Mouse (Mus musculus) liver, embryonic 18 days (tissue): ENCODE data around the gene Agps. TPM values are rescaled to one million over a fixed set of nuclear protein-coding genes. Genes with fewer than 3 reads are reported as not detected.

Experiments
- polyA plus RNA-seq: library from polyadenylated mRNA; depleted of rRNA; stranded (reverse); fragments of >200 nt; gene quantifications from 2 replicates; pipeline ENCODE4 v1.2.3, GENCODE M21; 2012; rRNA removed

Agps gene
- 5.5 and 6.6 TPM in 2 replicates for polyA plus RNA-seq

GRCm38 (mm10) chr2:75831881-75832633 lies at the start of gene Agps:
Agps (plus strand) TSS chr2:75832177.

GRCm38 (mm10) chr2:75938117-75939063 lies 106.4 kb downstream of the Agps start, which contains the start of gene Ttc30b:
Ttc30b (minus strand) TSS chr2:75938585.

DNA sequence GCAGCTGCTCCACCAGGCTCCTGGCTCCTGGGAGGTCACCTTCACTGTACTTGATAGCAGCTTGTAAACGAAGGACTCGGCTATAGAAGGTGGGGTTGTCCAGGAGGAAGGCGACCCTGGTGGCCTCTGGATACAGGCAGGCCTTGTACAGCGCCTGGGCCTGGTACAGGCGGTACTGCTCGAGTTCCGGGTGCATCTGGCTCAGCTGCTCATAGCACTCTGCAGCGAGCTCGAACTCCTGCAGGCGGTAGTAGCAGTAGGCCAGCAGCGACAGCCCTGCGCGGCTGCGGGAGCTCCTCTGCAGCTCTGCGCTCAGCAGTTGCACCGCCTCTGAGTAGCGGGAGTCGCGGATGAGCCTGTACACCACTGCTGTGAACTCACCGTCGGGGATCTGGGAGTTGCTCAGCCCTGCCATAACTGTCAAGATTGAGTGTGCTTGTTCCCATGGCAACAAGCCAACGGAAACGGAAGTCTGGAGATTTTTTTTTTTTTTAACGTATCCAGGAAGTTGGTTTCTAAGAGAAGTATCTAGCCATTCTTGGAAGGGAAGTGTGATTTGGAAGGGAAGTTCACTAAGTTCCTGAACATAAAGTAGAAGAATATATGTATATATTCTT lies 145.9 kb downstream of the Agps start, which contains the start of gene Ttc30a2:
Gene Ttc30a2 (minus strand): TSS at position 419 of the 617 bp plus-strand sequence.

Other genes starting within 250 kb of the Agps start
- gene Hnrnpa3, start 172.9 kb upstream of the Agps start, polyA plus RNA-seq = 216 and 251 TPM in 2 replicates
- 31.9 and 34.2 TPM in 2 replicates for gene Nfe2l2, start 127.5 kb upstream of the Agps start, polyA plus RNA-seq
- gene Ttc30b, start 106.4 kb downstream of the Agps start, polyA plus RNA-seq = 0.99 and 1.0 TPM in 2 replicates
- gene Ttc30a2, start 146.0 kb downstream of the Agps start, polyA plus RNA-seq = 0.05 and 0.08 TPM in 2 replicates
- 1.1 and 1.2 TPM in 2 replicates for gene Ttc30a1, start 149.8 kb downstream of the Agps start, polyA plus RNA-seq